Mouse (Mus musculus) C2C12 (cell line): ENCODE results near the gene Lgals3bp.

ENCODE experiments used
- CTCF ChIP-seq: IDR thresholded peaks from one replicate; pipeline ENCODE4 v1.5.1; 2011; ENCODE audit not compliant: control insufficient read depth, insufficient read depth, insufficient read length
- FOSL1 ChIP-seq: IDR thresholded peaks from one replicate; pipeline ENCODE4 v1.8.0; 2011; ENCODE audit warnings: mild to moderate bottlenecking, low read length; ENCODE audit not compliant: poor library complexity, insufficient read depth, severe bottlenecking
- MAX ChIP-seq: IDR thresholded peaks from one replicate; pipeline ENCODE4 v1.6.1; 2011; ENCODE audit warnings: mild to moderate bottlenecking, control low read depth
- MYOD1 ChIP-seq: IDR thresholded peaks from one replicate; pipeline ENCODE4 v1.6.1; 2011; ENCODE audit warnings: low read depth; ENCODE audit not compliant: control insufficient read depth, insufficient read length
- MYOG ChIP-seq: IDR thresholded peaks from one replicate; pipeline ENCODE4 v1.6.1; 2011; ENCODE audit not compliant: control insufficient read depth, insufficient read length; ENCODE audit errors: extremely low read depth
- USF1 ChIP-seq: IDR thresholded peaks from one replicate; pipeline ENCODE4 v1.6.1; 2011; ENCODE audit warnings: low read depth, mild to moderate bottlenecking, control low read depth, moderate library complexity

- TF ChIP-seq CTCF: no peak
- TF ChIP-seq FOSL1: no peak
- TF ChIP-seq USF1: no peak
- TF ChIP-seq MYOG: no peak
- TF ChIP-seq MYOD1: no peak
- TF ChIP-seq MAX: no peak
These were observed 32.2 kb downstream of the Lgals3bp start for GRCm38 (mm10) chr11:118369657-118370056.
